Mouse (Mus musculus): ENCODE measurements around the gene 4921509C19Rik. TPM values are rescaled to one million over a fixed set of nuclear protein-coding genes. Genes with fewer than 3 reads are reported as not detected.
"Not testable (repeated sequence)": the region's sequence is repeated elsewhere in the genome, so short reads cannot be mapped to it uniquely, and the experiment has no call there.

4921509C19Rik gene
- polyA plus RNA-seq, 1 experiment from 2014 or later: not detected

- ATAC-seq (ENCODE audit: low read depth) (no peak), DNase-seq (ENCODE audit: low spot score) (no peak)
- Histone ChIP-seq H3K9me3 (ENCODE audit: control insufficient read depth, low read length) (no peaks in the 10 kb centered on the region), H3K9ac (ENCODE audit: low read depth, low read length) (0 out of 2 replicates have a peak overlapping the region, but pooled peaks have one; percentile 8), H3K4me3 (ENCODE audit: low read depth, low read length) (no peak overlapping the region), H3K4me2 (ENCODE audit: low read depth, low read length) (no peak overlapping the region), H3K4me1 (ENCODE audit: control insufficient read depth, insufficient read depth, low read length) (peaks cover 7% of the 10 kb centered on the region), H3K36me3 (ENCODE audit: control insufficient read depth, insufficient read depth, low read length) (peaks cover 66% of the 10 kb centered on the region), H3K27me3 (replicated peaks; ENCODE audit: control insufficient read depth, insufficient read depth, low read length) (no peaks in the 10 kb centered on the region), H3K27ac (replicated peaks; ENCODE audit: low read depth, low read length) (no peak overlapping the region)
- 71% methylated on average over 3 of the region's 3 CpGs for WGBS
Measured at GRCm38 (mm10) chr2:151498358-151498757, 22.4 kb upstream of the 4921509C19Rik start.

- ATAC-seq (ENCODE audit: low read depth): peak; percentile 100
- peak within 1 kb of the TSS; percentile 76 for H3K4me2 ChIP-seq (ENCODE audit: low read depth, low read length)
- H3K4me3 ChIP-seq (ENCODE audit: low read depth, low read length): peak within 1 kb of the TSS; percentile 92
- H3K4me1 ChIP-seq (ENCODE audit: control insufficient read depth, insufficient read depth, low read length): peaks cover 7% of the 10 kb centered on the region
- H3K9me3 ChIP-seq (ENCODE audit: control insufficient read depth, low read length): no peaks in the 10 kb centered on the region
- H3K36me3 ChIP-seq (ENCODE audit: control insufficient read depth, insufficient read depth, low read length): peaks cover 29% of the 10 kb centered on the region
- peak within 1 kb of the TSS; percentile 89 for H3K9ac ChIP-seq (ENCODE audit: low read depth, low read length)
- H3K27me3 ChIP-seq (replicated peaks; ENCODE audit: control insufficient read depth, insufficient read depth, low read length): no peaks in the 10 kb centered on the region
- WGBS: under 1% methylated on average over 47 of the region's 73 CpGs
- peak within 1 kb of the TSS; percentile 58 for H3K27ac ChIP-seq (replicated peaks; ENCODE audit: low read depth, low read length)
- DNase-seq (ENCODE audit: low spot score): peak; percentile 96
Measured at GRCm38 (mm10) chr2:151494035-151494803, 18.3 kb upstream of the 4921509C19Rik start, which contains the start of gene Nsfl1c. TSS of gene Nsfl1c (plus strand) at chr2:151494182.

- Histone ChIP-seq H3K27ac (replicated peaks; ENCODE audit: low read depth, low read length) (no peak overlapping the region), H3K9me3 (ENCODE audit: control insufficient read depth, low read length) (no peaks in the 10 kb centered on the region), H3K4me2 (ENCODE audit: low read depth, low read length) (no peak overlapping the region), H3K27me3 (replicated peaks; ENCODE audit: control insufficient read depth, insufficient read depth, low read length) (no peaks in the 10 kb centered on the region), H3K4me3 (ENCODE audit: low read depth, low read length) (no peak overlapping the region), H3K36me3 (ENCODE audit: control insufficient read depth, insufficient read depth, low read length) (no peaks in the 10 kb centered on the region), H3K9ac (ENCODE audit: low read depth, low read length) (no peak overlapping the region), H3K4me1 (ENCODE audit: control insufficient read depth, insufficient read depth, low read length) (no peaks in the 10 kb centered on the region)
- DNase-seq (ENCODE audit: low spot score) (no peak), ATAC-seq (ENCODE audit: low read depth) (no peak)
Measured at GRCm38 (mm10) chr2:151486496-151486895, 10.5 kb upstream of the 4921509C19Rik start.

- H3K9me3 ChIP-seq (ENCODE audit: control insufficient read depth, low read length); ATAC-seq (ENCODE audit: low read depth): not testable (repeated sequence)
Measured at GRCm38 (mm10) chr2:151434971-151435370, 41.0 kb downstream of the 4921509C19Rik start.

GRCm38 (mm10) chr2:151434203-151434602 lies 41.8 kb downstream of the 4921509C19Rik start:
- DNase-seq (ENCODE audit: low spot score): not testable (repeated sequence)

More at GRCm38 (mm10) chr2:151434971-151435370, 41.0 kb downstream of the 4921509C19Rik start:
- H3K9ac ChIP-seq (ENCODE audit: low read depth, low read length); H3K27me3 ChIP-seq (replicated peaks; ENCODE audit: control insufficient read depth, insufficient read depth, low read length); H3K4me2 ChIP-seq (ENCODE audit: low read depth, low read length); H3K36me3 ChIP-seq (ENCODE audit: control insufficient read depth, insufficient read depth, low read length); H3K27ac ChIP-seq (replicated peaks; ENCODE audit: low read depth, low read length); H3K4me3 ChIP-seq (ENCODE audit: low read depth, low read length); H3K4me1 ChIP-seq (ENCODE audit: control insufficient read depth, insufficient read depth, low read length); DNase-seq (ENCODE audit: low spot score): not testable (repeated sequence)
- 68% methylated on average over 4 of the region's 4 CpGs for WGBS

More at GRCm38 (mm10) chr2:151434203-151434602, 41.8 kb downstream of the 4921509C19Rik start:
- ATAC-seq (ENCODE audit: low read depth); H3K4me3 ChIP-seq (ENCODE audit: low read depth, low read length); H3K36me3 ChIP-seq (ENCODE audit: control insufficient read depth, insufficient read depth, low read length); H3K4me2 ChIP-seq (ENCODE audit: low read depth, low read length); H3K9me3 ChIP-seq (ENCODE audit: control insufficient read depth, low read length); H3K9ac ChIP-seq (ENCODE audit: low read depth, low read length); H3K4me1 ChIP-seq (ENCODE audit: control insufficient read depth, insufficient read depth, low read length); H3K27me3 ChIP-seq (replicated peaks; ENCODE audit: control insufficient read depth, insufficient read depth, low read length); H3K27ac ChIP-seq (replicated peaks; ENCODE audit: low read depth, low read length): not testable (repeated sequence)
- 50% methylated on average over 4 of the region's 4 CpGs for WGBS

Other genes with a start within 250 kb of the 4921509C19Rik start
- gene Nsfl1c, start 18.0 kb upstream of the 4921509C19Rik start, polyA plus RNA-seq (2014; fragmentation: Nextera tagmentation; extraction: Ambion mirVana): 200 and 220 TPM in 2 replicates
- 630 and 649 TPM in 2 replicates for gene Fkbp1a, start 66.3 kb upstream of the 4921509C19Rik start, polyA plus RNA-seq (2014; fragmentation: Nextera tagmentation; extraction: Ambion mirVana)
- 1.5 and 1.6 TPM in 2 replicates for gene Sdcbp2, start 96.5 kb upstream of the 4921509C19Rik start, polyA plus RNA-seq (2014; fragmentation: Nextera tagmentation; extraction: Ambion mirVana)
- 1.9 and 2.5 TPM in 2 replicates for gene Snph, start 156.4 kb upstream of the 4921509C19Rik start, polyA plus RNA-seq (2014; fragmentation: Nextera tagmentation; extraction: Ambion mirVana)
- gene Rad21l, start 192.4 kb upstream of the 4921509C19Rik start, polyA plus RNA-seq (2014; fragmentation: Nextera tagmentation; extraction: Ambion mirVana): not detected in 2 replicates
- gene Tmem74b, start 225.9 kb upstream of the 4921509C19Rik start, polyA plus RNA-seq (2014; fragmentation: Nextera tagmentation; extraction: Ambion mirVana): 2.5 and 3.1 TPM in 2 replicates